Mouse (Mus musculus) kidney, postnatal 25 days (tissue): ENCODE measurements around the gene Clic4.
A peak's percentile ranks its signal among the peaks of the same experiment; 100 is the strongest.

ENCODE experiments used
- DNase-seq, 2 experiments: peaks; one replicate each; pipeline ENCODE4 v3.0.0; 2021; ENCODE audit warnings: mixed read lengths in 2 of 2

Gene Clic4

GRCm38 (mm10) chr4:135231136-135231535 lies 41.5 kb downstream of the Clic4 start:
- peak; percentile 51 to 60 for DNase-seq

- no peak for DNase-seq
These were observed 42.0 kb downstream of the Clic4 start for GRCm38 (mm10) chr4:135230661-135231060.

- DNase-seq, result no peak
These were observed 42.7 kb downstream of the Clic4 start for GRCm38 (mm10) chr4:135229871-135230270.

GRCm38 (mm10) chr4:135228136-135228535 lies 44.5 kb downstream of the Clic4 start:
- DNase-seq, result no peak

- no peak for DNase-seq
These were observed 46.5 kb downstream of the Clic4 start for GRCm38 (mm10) chr4:135226008-135226667.

- DNase-seq, result no peak
These were observed 48.8 kb downstream of the Clic4 start for GRCm38 (mm10) chr4:135223808-135224207.

GRCm38 (mm10) chr4:135221632-135222407 lies 50.8 kb downstream of the Clic4 start:
- DNase-seq, result no peak

GRCm38 (mm10) chr4:135220641-135221040 lies 52.0 kb downstream of the Clic4 start:
- no peak for DNase-seq

- DNase-seq, result peak; percentile 84 to 94
These were observed 53.0 kb downstream of the Clic4 start for GRCm38 (mm10) chr4:135219652-135220051.

GRCm38 (mm10) chr4:135209846-135210245 lies 62.8 kb downstream of the Clic4 start:
- no peak for DNase-seq

GRCm38 (mm10) chr4:135205711-135206600 lies 66.7 kb downstream of the Clic4 start:
- peak; percentile 92 to 94 for DNase-seq

- DNase-seq, result no peak
These were observed 67.4 kb downstream of the Clic4 start for GRCm38 (mm10) chr4:135205254-135205653.

GRCm38 (mm10) chr4:135204666-135205065 lies 67.9 kb downstream of the Clic4 start:
- no peak for DNase-seq

- DNase-seq, result no peak
These were observed 68.6 kb downstream of the Clic4 start for GRCm38 (mm10) chr4:135203806-135204560.

- DNase-seq, result no peak
These were observed 69.3 kb downstream of the Clic4 start for GRCm38 (mm10) chr4:135203279-135203678.

GRCm38 (mm10) chr4:135201771-135202170 lies 70.8 kb downstream of the Clic4 start:
- no peak for DNase-seq

- DNase-seq, result no peak
These were observed 74.8 kb downstream of the Clic4 start for GRCm38 (mm10) chr4:135197857-135198256.

GRCm38 (mm10) chr4:135192841-135193240 lies 79.8 kb downstream of the Clic4 start:
- peak in 1 of 2 experiments; percentile 45 for DNase-seq

GRCm38 (mm10) chr4:135191604-135192003 lies 81.0 kb downstream of the Clic4 start:
- no peak for DNase-seq

GRCm38 (mm10) chr4:135191185-135191584 lies 81.4 kb downstream of the Clic4 start:
- DNase-seq, result no peak

GRCm38 (mm10) chr4:135190364-135190763 lies 82.2 kb downstream of the Clic4 start:
- DNase-seq, result peak in 1 of 2 experiments; percentile 24

GRCm38 (mm10) chr4:135189452-135190008 lies 83.1 kb downstream of the Clic4 start:
- peak in 1 of 2 experiments; percentile 55 for DNase-seq
